Comparison of ENCODE assay signal across 20 mouse cellular contexts in genomic region chr9:47985356-47986111, GRCm38 (mm10).
DNase-seq lines count a peak whose midpoint lies in the region; ATAC-seq and TF ChIP-seq lines count a peak whose summit lies in the region.
"Had no signal": no experiment of that assay in that cellular context is flagged by ENCODE, and none has a peak within 500 bp of the region (broad histone marks: within the 10 kb centered on the region; RNA-seq: fewer than 3 reads in every experiment).

No protein-coding gene starts in this region.

- TF ChIP-seq CTCF in hindbrain, postnatal 0 days (IDR thresholded peaks at IDR 0.05; ENCODE audit: low read depth) = no peak
- no peak for TF ChIP-seq CTCF in lung, adult 2 months (IDR thresholded peaks at IDR 0.05; ENCODE audit: insufficient read depth, low read length)

- no peak overlapping the region; the same call in 1 of the 2 replicates for H3K4me2 ChIP-seq in forebrain, embryonic 15.5 days (replicated peaks)
- no peak overlapping the region for H3K4me2 ChIP-seq in hindbrain, postnatal 0 days (ENCODE audit: low read depth, low read length)
- H3K4me2 ChIP-seq: embryonic facial prominence, embryonic 12.5 days; heart, embryonic 15.5 days; limb, embryonic 12.5 days; liver, embryonic 15.5 days; neural tube, embryonic 15.5 days had no signal

- no peak for TF ChIP-seq POLR2A in lung, adult 2 months (IDR thresholded peaks at IDR 0.05; ENCODE audit: borderline replicate concordance, extremely low read depth, low read depth, low read length)

- H3K4me1 ChIP-seq in forebrain, embryonic 15.5 days = peaks cover 22% of the 10 kb centered on the region
- H3K4me1 ChIP-seq in hindbrain, postnatal 0 days (ENCODE audit: insufficient read depth, low read length) = no peaks in the 10 kb centered on the region
- no peaks in the 10 kb centered on the region for H3K4me1 ChIP-seq in lung, adult 2 months (ENCODE audit: control insufficient read depth, insufficient read depth, low read length)
- H3K4me1 ChIP-seq: embryonic facial prominence, embryonic 12.5 days; heart, embryonic 15.5 days; limb, embryonic 12.5 days; liver, embryonic 15.5 days had no signal

- 27% methylated on average over 11 of the region's 11 CpGs for WGBS in forebrain, embryonic 15.5 days
- WGBS in hindbrain, postnatal 0 days = 36% methylated on average over 11 of the region's 11 CpGs
- WGBS in lung, adult 2 months = 73% methylated on average over 11 of the region's 11 CpGs

- ATAC-seq in forebrain, embryonic 15.5 days (replicated peaks) = peak; percentile 95
- ATAC-seq in hindbrain, postnatal 0 days = peak; percentile 95

- no peak overlapping the region for H3K4me3 ChIP-seq in forebrain, embryonic 15.5 days
- no peak overlapping the region for H3K4me3 ChIP-seq in hindbrain, postnatal 0 days (ENCODE audit: low read length)
- H3K4me3 ChIP-seq in lung, adult 2 months (replicated peaks; ENCODE audit: extremely low read depth, low read depth, low read length) = no peak overlapping the region
- H3K4me3 ChIP-seq: embryonic facial prominence, embryonic 12.5 days; heart, embryonic 15.5 days; limb, embryonic 12.5 days; liver, embryonic 15.5 days; neural tube, embryonic 15.5 days had no signal

- intact Hi-C loops in left cerebral cortex, postnatal 14 days (cut with DNase I) = no loop called here

- H3K27ac ChIP-seq in forebrain, embryonic 15.5 days (replicated peaks) = peak overlapping the region; percentile 80
- H3K27ac ChIP-seq in hindbrain, postnatal 0 days = no peak overlapping the region
- H3K27ac ChIP-seq: embryonic facial prominence, embryonic 12.5 days; heart, embryonic 15.5 days; limb, embryonic 12.5 days; liver, embryonic 15.5 days; neural tube, embryonic 15.5 days had no signal

- no peaks in the 10 kb centered on the region for H3K9me3 ChIP-seq in forebrain, embryonic 15.5 days
- H3K9me3 ChIP-seq in hindbrain, postnatal 0 days (ENCODE audit: low read length) = no peaks in the 10 kb centered on the region
- H3K9me3 ChIP-seq: embryonic facial prominence, embryonic 12.5 days; heart, embryonic 15.5 days; limb, embryonic 12.5 days; liver, embryonic 15.5 days; neural tube, embryonic 15.5 days had no signal

- peak; percentile 11 for DNase-seq in embryo, embryonic 11 days
- no peak for DNase-seq in embryo, embryonic 10 days (ENCODE audit: low spot score)
- DNase-seq in adrenal gland, postnatal 36 days = peak; percentile 8 to 17
- peak; percentile 65 for DNase-seq in hindbrain, postnatal 0 days (ENCODE audit: low spot score)
- DNase-seq in left cerebral cortex, postnatal 14 days (ENCODE audit: low spot score in 2 of 2) = no peak
- DNase-seq in lung, adult 2 months = no peak
- DNase-seq in heart, adult 9 months (ENCODE audit: low spot score in 2 of 2) = no peak
- DNase-seq: cerebellum, adult 9-11 months; gastrocnemius, postnatal 25 days; kidney, postnatal 10 days; lung, postnatal 36 days; right cerebral cortex, adult 18-20 months; thymus, adult 18-20 months had no signal

- H3K27me3 ChIP-seq in forebrain, embryonic 15.5 days = no peaks in the 10 kb centered on the region
- no peaks in the 10 kb centered on the region for H3K27me3 ChIP-seq in hindbrain, postnatal 0 days (ENCODE audit: insufficient read depth, low read length)
- H3K27me3 ChIP-seq: embryonic facial prominence, embryonic 12.5 days; heart, embryonic 15.5 days; limb, embryonic 12.5 days; liver, embryonic 15.5 days; neural tube, embryonic 15.5 days had no signal

- H3K9ac ChIP-seq in forebrain, embryonic 15.5 days (replicated peaks) = no peak overlapping the region
- H3K9ac ChIP-seq in hindbrain, postnatal 0 days (replicated peaks; ENCODE audit: low read length) = no peak overlapping the region
- H3K9ac ChIP-seq: embryonic facial prominence, embryonic 12.5 days; heart, embryonic 15.5 days; limb, embryonic 12.5 days; liver, embryonic 15.5 days; neural tube, embryonic 15.5 days had no signal

- H3K36me3 ChIP-seq in forebrain, embryonic 15.5 days = no peaks in the 10 kb centered on the region
- no peaks in the 10 kb centered on the region for H3K36me3 ChIP-seq in hindbrain, postnatal 0 days (ENCODE audit: insufficient read depth, low read length)
- H3K36me3 ChIP-seq: embryonic facial prominence, embryonic 12.5 days; G1E; heart, embryonic 15.5 days; limb, embryonic 12.5 days; liver, embryonic 15.5 days; neural tube, embryonic 15.5 days had no signal

Comparison
In these comparisons a context has a peak if more than half of its experiments do, and no peak if none do; other contexts are left out.
1. DNase-seq: peak in embryo, embryonic 11 days (single experiment), adrenal gland, postnatal 36 days (2 of 2) and hindbrain, postnatal 0 days (single experiment); none in embryo, embryonic 10 days (single experiment), left cerebral cortex, postnatal 14 days (0 of 2), lung, adult 2 months (single experiment) and heart, adult 9 months (0 of 2).